Mouse (Mus musculus): Measurements from ENCODE around the gene Bbs9. TPM values are rescaled to one million over a fixed set of nuclear protein-coding genes. Genes with fewer than 3 reads are reported as not detected.
"Not testable (repeated sequence)": the region's sequence is repeated elsewhere in the genome, so short reads cannot be mapped to it uniquely, and the experiment has no call there.

Gene Bbs9
- polyA plus RNA-seq, 1 experiment, result not detected

GRCm38 (mm10) chr9:22707166-22707913, 231.8 kb downstream of the Bbs9 start:
- TF ChIP-seq TAL1 (IDR thresholded peaks at IDR 0.05; ENCODE audit: low read length) (no peak), GATA1 (IDR thresholded peaks at IDR 0.05; ENCODE audit: low read length) (no peak)
- H3K27me3 ChIP-seq (ENCODE audit: control insufficient read depth), result no peaks in the 10 kb centered on the region
- no peak overlapping the region for H3K4me3 ChIP-seq (replicated peaks)
- H3K9me3 ChIP-seq (ENCODE audit: control insufficient read depth, low read length), result peaks cover 4% of the 10 kb centered on the region
- peaks cover 7% of the 10 kb centered on the region for H3K4me1 ChIP-seq (ENCODE audit: control insufficient read depth)
- no peaks in the 10 kb centered on the region for H3K36me3 ChIP-seq (ENCODE audit: control insufficient read depth)

GRCm38 (mm10) chr9:22708970-22709726, 233.6 kb downstream of the Bbs9 start:
- Histone ChIP-seq H3K36me3 (ENCODE audit: control insufficient read depth) (no peaks in the 10 kb centered on the region), H3K9me3 (ENCODE audit: control insufficient read depth, low read length) (no peaks in the 10 kb centered on the region), H3K4me1 (ENCODE audit: control insufficient read depth) (no peaks in the 10 kb centered on the region), H3K4me3 (replicated peaks) (no peak overlapping the region), H3K27me3 (ENCODE audit: control insufficient read depth) (no peaks in the 10 kb centered on the region)
- no peak for TF ChIP-seq GATA1 (IDR thresholded peaks at IDR 0.05; ENCODE audit: low read length)
- no peak for TF ChIP-seq TAL1 (IDR thresholded peaks at IDR 0.05; ENCODE audit: low read length)

DNA sequence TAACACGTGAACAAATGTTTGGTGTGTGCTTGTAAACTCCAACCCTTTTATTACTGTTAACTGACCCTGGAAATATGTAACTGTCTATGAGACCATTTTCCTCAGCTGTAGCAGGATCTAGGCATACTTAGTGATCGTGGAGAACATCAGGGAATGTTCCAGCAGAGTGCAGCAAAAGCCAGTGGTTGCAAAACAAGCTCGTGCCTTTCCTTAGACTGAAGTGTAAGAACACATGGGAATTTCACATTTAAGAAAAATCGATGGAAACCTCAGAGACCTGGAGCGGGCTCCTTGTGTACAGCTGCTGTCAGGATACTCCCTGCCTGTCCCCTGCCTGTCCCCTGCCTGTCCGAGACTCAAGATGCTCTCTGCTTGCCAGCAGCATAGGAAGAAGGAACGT, 234.5 kb downstream of the Bbs9 start:
- TF ChIP-seq GATA1 (IDR thresholded peaks at IDR 0.05; ENCODE audit: low read length), result no peak
- no peak for TF ChIP-seq TAL1 (IDR thresholded peaks at IDR 0.05; ENCODE audit: low read length)
- Histone ChIP-seq H3K36me3 (ENCODE audit: control insufficient read depth) (no peaks in the 10 kb centered on the region), H3K4me1 (ENCODE audit: control insufficient read depth) (no peaks in the 10 kb centered on the region), H3K4me3 (replicated peaks) (no peak overlapping the region), H3K27me3 (ENCODE audit: control insufficient read depth) (no peaks in the 10 kb centered on the region), H3K9me3 (ENCODE audit: control insufficient read depth, low read length) (no peaks in the 10 kb centered on the region)

DNA sequence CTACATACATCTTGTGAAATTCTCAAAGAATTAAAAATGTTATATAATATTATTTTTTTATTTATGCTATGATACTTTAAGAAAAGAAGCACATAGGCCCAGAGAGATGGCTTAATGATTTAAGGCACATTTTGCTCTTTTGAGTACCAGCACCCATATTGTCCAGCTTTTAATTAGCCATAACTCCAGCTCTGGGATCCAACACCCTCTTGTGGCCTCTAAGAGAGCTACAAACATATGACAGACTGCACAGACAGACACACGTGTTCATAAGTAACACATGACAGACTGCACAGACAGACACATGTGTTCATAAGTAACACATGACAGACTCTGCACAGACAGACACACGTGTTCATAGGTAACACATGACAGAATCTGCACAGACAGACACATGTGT, 235.8 kb downstream of the Bbs9 start:
- TF ChIP-seq GATA1 (IDR thresholded peaks at IDR 0.05; ENCODE audit: low read length), result no peak
- TF ChIP-seq TAL1 (IDR thresholded peaks at IDR 0.05; ENCODE audit: low read length), result no peak
- no peaks in the 10 kb centered on the region for H3K4me1 ChIP-seq (ENCODE audit: control insufficient read depth)
- no peaks in the 10 kb centered on the region for H3K27me3 ChIP-seq (ENCODE audit: control insufficient read depth)
- no peaks in the 10 kb centered on the region for H3K9me3 ChIP-seq (ENCODE audit: control insufficient read depth, low read length)
- H3K36me3 ChIP-seq (ENCODE audit: control insufficient read depth), result no peaks in the 10 kb centered on the region
- no peak overlapping the region for H3K4me3 ChIP-seq (replicated peaks)

DNA sequence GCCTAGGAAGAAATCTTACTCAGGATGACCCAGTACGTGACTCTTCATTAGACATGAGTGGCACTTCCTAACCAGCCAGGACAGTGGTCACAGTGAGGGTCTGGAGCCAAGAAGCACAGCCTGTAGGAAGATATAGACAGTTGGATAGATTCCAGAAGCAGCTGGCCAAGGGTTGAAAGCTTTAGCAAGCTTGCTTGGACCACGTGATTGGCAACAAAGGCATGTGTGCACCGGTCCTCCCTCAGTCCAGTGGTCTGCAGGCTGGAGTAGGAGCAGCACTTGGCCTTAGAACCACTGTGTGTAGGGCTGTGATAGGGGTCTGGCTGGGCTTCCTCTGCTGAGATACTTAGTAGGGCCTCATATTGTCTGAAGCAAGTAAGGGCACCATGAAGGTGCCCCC, 237.2 kb downstream of the Bbs9 start:
- no peaks in the 10 kb centered on the region for H3K36me3 ChIP-seq (ENCODE audit: control insufficient read depth)
- peaks cover under 1% of the 10 kb centered on the region for H3K4me1 ChIP-seq (ENCODE audit: control insufficient read depth)
- TF ChIP-seq TAL1 (IDR thresholded peaks at IDR 0.05; ENCODE audit: low read length), result no peak
- no peak for TF ChIP-seq GATA1 (IDR thresholded peaks at IDR 0.05; ENCODE audit: low read length)
- H3K9me3 ChIP-seq (ENCODE audit: control insufficient read depth, low read length), result no peaks in the 10 kb centered on the region
- H3K27me3 ChIP-seq (ENCODE audit: control insufficient read depth), result no peaks in the 10 kb centered on the region
- no peak overlapping the region for H3K4me3 ChIP-seq (replicated peaks)

GRCm38 (mm10) chr9:22713286-22713685, 237.8 kb downstream of the Bbs9 start:
- not testable (repeated sequence) for H3K9me3 ChIP-seq (ENCODE audit: control insufficient read depth, low read length); H3K4me1 ChIP-seq (ENCODE audit: control insufficient read depth); H3K27me3 ChIP-seq (ENCODE audit: control insufficient read depth); H3K4me3 ChIP-seq (replicated peaks); H3K36me3 ChIP-seq (ENCODE audit: control insufficient read depth)

DNA sequence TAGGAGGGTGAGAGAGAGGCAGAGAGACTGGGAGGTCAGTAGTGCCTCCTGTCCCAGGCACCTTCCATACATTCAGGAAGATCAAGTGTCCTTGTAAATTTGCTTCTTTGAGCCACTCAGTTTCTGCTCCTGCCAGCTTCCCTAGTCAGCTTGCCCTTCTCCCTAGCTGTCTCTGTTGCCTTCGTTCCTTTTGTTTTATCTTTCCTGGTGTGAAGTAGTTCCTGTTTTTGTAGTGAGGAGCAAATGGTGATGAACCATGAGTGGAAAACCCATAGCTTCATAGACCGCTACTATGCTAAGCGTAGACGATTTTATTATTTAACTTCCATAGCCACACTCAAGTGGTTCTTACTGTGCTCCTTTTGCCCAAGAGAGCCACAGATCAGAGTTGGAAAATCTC, 242.1 kb downstream of the Bbs9 start:
- H3K27me3 ChIP-seq (ENCODE audit: control insufficient read depth), result no peaks in the 10 kb centered on the region
- H3K4me1 ChIP-seq (ENCODE audit: control insufficient read depth), result peaks cover 8% of the 10 kb centered on the region
- no peaks in the 10 kb centered on the region for H3K9me3 ChIP-seq (ENCODE audit: control insufficient read depth, low read length)
- no peak for TF ChIP-seq GATA1 (IDR thresholded peaks at IDR 0.05; ENCODE audit: low read length)
- TF ChIP-seq TAL1 (IDR thresholded peaks at IDR 0.05; ENCODE audit: low read length), result no peak
- H3K36me3 ChIP-seq (ENCODE audit: control insufficient read depth), result no peaks in the 10 kb centered on the region
- no peak overlapping the region for H3K4me3 ChIP-seq (replicated peaks)

- Histone ChIP-seq H3K4me1 (ENCODE audit: control insufficient read depth) (peaks cover 8% of the 10 kb centered on the region), H3K9me3 (ENCODE audit: control insufficient read depth, low read length) (no peaks in the 10 kb centered on the region), H3K36me3 (ENCODE audit: control insufficient read depth) (no peaks in the 10 kb centered on the region), H3K27me3 (ENCODE audit: control insufficient read depth) (no peaks in the 10 kb centered on the region), H3K4me3 (replicated peaks) (no peak overlapping the region)
- no peak for TF ChIP-seq TAL1 (IDR thresholded peaks at IDR 0.05; ENCODE audit: low read length)
- TF ChIP-seq GATA1 (IDR thresholded peaks at IDR 0.05; ENCODE audit: low read length), result no peak
Measured at GRCm38 (mm10) chr9:22718174-22718823, 242.8 kb downstream of the Bbs9 start.

DNA sequence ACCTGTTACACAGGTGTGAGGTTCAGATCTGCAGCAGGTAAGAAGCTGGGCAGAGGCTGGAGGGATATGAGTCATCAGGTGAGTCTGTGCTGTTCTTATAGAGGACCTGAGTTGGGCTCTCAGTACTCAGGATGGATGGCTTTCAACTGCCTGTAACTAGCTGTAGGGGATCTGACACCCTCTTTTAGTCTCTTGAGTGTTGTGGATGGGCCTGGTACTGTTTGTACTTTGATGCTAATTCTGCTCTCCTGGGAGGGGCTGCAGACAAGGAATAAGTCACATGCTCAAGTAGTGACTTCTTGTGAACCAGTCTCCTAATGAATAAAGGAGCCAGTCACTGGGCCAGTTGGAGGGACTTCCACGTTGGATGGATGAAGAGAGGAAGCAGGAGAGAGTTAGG, 257.1 kb downstream of the Bbs9 start:
- H3K4me3 ChIP-seq (replicated peaks), result no peak overlapping the region
- TF ChIP-seq TAL1 (IDR thresholded peaks at IDR 0.05; ENCODE audit: low read length) (no peak), GATA1 (IDR thresholded peaks at IDR 0.05; ENCODE audit: low read length) (no peak)
- H3K36me3 ChIP-seq (ENCODE audit: control insufficient read depth), result no peaks in the 10 kb centered on the region
- H3K9me3 ChIP-seq (ENCODE audit: control insufficient read depth, low read length), result no peaks in the 10 kb centered on the region
- H3K27me3 ChIP-seq (ENCODE audit: control insufficient read depth), result no peaks in the 10 kb centered on the region
- no peaks in the 10 kb centered on the region for H3K4me1 ChIP-seq (ENCODE audit: control insufficient read depth)

Measured in erythroblast, embryonic 14.5 days (primary cell).